Mouse (Mus musculus) forelimb bud, embryonic 11.5 days (tissue): ENCODE measurements around the gene Ermp1.
"Not testable (repeated sequence)": the region's sequence is repeated elsewhere in the genome, so short reads cannot be mapped to it uniquely, and the experiment has no call there.

Experiments used
- DNase-seq: peaks from one replicate; pipeline ENCODE4 v3.0.0-alpha.2; 2012; ENCODE audit warnings: low read depth, low spot score

The Ermp1 gene

DNA sequence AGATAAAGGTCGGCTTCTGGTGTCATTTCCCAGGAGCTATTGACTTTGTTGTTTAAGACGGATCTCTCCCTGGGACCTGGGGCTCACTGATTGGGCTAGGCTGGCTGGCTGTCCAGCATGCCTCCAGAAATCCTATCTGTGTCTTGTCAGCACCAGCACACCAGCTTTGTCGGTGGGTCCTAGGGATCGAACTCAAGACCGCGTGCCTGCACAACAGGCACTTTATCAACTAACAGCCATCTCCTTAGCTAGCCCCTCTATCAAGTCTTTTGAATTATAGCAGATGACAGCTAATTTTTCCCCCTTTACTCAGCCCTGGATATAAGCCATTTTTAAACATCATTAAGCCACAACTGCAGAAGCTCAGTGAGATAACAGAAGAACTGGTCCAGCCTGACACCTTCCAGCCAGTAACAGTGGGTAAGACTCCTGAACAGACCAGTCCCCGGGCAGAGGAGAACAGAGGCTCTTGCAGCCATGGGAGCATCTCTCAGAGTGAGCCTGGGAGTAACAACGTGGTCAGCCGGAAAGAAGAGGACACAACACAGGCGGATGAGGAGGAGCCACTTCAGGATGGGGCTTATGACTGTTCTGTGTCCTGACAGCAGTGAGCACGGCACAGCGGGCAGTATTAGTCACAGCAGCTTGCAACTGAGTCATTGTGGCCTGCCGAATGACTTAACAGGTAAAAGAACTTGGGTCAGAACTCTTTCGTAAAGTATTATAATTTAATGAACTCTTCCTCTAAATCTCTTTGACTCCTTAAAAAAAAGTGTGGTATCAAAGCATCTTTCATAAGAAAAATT is 44.5 kb downstream of the Ermp1 start:
- DNase-seq = no peak

DNA sequence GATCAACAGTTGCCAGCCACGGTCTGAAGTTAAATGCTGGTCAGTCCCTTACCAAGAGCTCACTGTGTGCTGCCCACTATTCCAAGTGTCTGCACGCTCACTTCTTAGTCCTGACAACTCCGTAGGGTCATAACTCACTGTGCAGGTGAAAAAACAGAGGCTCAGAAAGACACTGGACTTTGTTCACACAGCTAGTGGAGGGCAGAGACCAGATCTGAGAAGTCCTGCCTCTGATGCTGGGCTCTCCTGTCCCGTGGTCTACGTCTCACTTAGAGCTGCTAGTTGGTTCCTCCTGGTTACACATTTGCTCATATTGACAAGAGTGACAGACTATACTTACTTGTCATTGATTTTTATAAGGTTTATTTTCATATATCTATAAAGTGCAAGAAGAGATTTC is 49.2 kb downstream of the Ermp1 start:
- DNase-seq = no peak

DNA sequence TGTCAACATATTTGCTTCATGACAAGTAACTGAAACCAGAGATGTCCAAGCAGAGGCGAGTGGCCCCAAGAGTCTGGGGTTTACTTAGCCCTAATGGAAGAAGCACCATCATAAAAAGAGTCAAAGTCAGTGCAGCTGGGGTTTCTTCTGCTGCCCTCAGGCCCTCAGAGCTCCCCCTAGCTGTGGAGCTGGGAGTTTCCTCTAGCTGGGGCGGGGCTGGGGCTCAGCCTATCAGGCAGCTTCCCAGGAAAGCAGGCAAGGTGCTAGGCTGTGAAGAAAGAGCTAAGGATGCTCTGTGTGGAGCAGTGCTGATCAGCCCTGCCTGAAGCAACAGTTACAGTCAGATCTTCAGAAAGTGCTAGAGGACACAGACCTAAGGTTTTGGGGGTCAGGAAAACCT is 51.2 kb downstream of the Ermp1 start:
- DNase-seq = no peak

DNA sequence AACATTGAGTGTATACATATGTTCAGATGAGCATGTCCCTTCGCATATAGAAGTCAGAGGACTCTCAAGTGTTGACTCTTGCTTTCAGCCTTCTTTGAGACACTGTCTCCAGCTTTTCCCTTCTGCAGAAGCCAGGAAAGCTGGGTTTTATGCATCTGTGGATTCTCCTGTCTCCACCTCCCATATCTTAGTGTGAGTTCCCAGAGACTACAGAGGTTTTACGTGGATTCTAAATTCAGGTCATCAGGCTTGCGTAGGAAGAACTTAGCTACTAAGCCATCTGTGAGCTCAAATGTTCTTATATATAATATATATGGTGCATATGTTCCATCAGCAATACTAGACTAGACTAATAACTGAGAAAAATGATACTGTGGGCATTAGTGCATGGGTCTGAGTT is 51.9 kb downstream of the Ermp1 start:
- no peak for DNase-seq

DNA sequence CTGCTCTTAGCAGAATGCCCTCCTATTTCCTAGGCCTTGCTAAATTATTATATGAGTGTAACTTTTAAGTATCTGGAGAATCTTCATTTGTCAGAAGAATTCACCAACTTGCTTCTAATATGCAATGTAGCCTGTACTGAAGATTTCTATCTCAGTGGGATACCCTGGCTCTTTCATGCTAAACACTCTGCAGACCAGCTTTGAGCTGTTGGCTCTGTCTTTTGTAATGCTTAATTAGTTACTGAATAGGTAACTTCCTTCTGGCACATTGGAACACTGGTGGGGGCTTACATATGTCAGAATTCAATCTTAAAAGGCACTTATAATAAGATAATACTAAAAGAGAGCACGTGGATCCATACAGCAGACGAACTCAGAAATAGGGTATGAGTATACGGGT is 54.4 kb downstream of the Ermp1 start:
- not testable (repeated sequence) for DNase-seq

DNA sequence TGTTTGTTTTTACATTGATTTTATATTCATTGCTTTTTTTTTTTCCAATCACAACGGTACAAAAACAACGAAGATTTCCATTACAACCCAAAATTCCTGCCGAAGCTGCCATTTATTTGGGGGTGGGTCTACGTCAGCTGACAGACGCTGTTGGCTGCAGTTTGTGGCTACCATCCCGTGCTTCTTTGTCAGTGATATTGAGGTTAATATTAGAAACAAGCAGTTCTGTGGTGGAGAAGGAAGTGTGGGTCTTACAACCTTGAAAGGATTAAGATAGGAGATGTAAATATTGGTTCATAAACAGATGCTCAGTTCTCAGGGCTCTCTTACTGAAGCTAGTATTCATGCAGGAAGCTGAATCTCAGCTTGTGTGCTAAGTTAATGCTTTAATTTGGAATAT is 64.5 kb downstream of the Ermp1 start:
- no peak for DNase-seq

DNA sequence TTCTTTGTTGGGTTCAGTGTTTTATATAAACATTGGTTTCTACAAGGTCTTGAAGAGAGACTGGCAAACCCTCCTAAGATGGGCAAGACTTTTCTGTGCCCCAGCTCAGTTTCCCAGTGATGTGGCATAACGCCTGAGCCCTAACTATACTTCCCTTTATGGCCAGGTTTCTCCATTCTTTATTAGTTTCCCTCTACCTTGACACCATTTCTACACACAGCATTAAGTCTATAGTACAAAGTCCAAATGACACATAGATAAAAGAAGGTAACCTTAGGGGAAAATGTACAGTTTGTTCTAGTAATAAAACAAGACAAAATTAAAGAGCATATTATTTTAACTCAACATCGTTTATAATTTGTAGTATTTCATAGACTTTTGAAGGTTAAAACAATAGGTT is 65.8 kb downstream of the Ermp1 start:
- DNase-seq = no peak

DNA sequence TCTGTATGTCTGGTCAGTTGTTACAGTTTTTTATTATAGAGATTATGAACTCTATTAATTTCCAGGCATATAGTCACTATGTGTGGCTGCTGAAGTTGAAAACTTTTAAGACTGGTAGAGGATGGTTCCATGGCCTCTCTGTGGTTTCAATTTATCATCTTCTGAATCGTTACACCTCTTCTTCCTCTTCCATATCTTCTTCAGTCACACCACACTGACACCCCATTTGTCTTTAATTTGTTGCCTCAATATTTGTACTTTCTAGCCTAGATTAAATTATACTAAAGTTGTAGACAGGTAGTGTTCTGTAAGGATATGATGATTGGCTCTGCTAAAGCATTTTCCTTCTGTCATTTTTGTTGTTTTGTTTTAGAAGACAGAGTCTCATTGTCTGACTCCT is 81.7 kb downstream of the Ermp1 start:
- DNase-seq = no peak

DNA sequence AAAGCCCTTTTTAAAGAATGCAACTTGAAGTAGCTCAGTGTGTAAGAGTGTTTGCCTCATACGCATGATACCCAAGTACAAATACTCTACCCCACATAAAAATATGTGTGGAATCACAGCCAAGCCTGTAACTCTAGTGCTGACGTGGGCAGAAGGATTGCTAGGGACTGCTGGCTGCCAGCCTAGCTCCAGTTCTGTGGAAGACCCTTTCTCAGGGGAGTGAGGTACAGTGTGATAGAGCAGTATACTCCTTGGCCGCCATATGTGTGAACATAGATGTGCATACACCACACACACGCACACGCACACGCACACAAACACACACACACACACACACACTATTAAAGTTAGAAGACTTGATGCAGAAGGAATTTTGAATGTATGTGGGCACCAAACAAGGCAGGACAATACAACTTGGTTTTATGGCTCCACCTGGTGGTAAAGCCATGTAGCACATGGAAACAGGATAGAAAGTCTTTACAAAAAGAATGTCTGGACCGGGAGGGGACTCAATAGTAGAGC is 84.9 kb downstream of the Ermp1 start:
- DNase-seq = peak; percentile 64

DNA sequence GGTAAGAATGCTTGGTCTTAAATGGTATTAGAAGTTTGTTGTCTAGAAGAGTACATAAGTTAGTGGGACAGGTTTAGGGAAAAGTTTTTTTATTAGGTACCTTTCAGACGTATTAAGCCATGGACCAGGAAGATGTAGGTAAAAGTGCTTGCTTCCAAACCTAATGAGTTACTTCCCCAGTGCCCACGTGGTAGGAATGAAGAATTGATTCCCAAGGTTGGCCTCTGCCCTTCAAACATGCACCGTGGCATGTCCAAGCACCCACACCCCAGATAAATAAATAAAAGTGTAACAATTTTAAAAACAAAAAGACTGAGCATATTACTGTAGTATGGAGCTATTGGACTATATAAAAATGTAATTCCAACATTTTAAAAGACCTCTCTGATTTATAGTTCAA is 85.6 kb downstream of the Ermp1 start:
- DNase-seq = no peak

DNA sequence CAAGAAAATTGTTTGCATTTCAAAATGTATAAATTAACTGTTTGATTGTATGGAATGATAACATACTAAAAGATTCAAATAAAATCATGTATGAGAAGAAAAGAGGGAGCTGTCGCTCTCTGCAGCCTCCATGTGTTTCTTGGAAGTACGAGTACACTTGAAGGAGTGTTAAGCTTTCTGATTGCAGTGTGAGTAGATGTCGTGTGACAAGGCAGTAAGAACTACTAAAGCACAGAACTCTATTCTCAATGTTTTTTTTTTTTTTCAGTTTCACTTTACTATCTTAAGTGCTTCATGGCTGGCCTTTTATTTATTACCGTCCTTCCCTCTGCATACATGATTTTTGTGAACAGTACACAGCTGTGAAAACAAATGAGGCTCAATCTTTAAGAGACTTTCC is 86.0 kb downstream of the Ermp1 start:
- DNase-seq = no peak
